Mouse (Mus musculus) thymus, adult 2 months (tissue): Measurements from ENCODE around the gene A930017K11Rik.

Experiments
- CTCF ChIP-seq: fragments of 200-500 bp; IDR thresholded peaks from 2 replicates; pipeline ENCODE4 v1.5.1; 2012; ENCODE audit warnings: mild to moderate bottlenecking, control low read depth, low read length, moderate library complexity, borderline replicate concordance; ENCODE audit not compliant: control insufficient read depth, poor library complexity, insufficient read depth; ENCODE audit errors: extremely low read depth
- POLR2A ChIP-seq: fragments of 200-500 bp; IDR thresholded peaks from 2 replicates; pipeline ENCODE4 v1.6.1; 2012; ENCODE audit warnings: mild to moderate bottlenecking, low read length, control low read depth, moderate library complexity; ENCODE audit not compliant: control insufficient read depth, poor library complexity, insufficient read depth; ENCODE audit errors: extremely low read depth

DNA sequence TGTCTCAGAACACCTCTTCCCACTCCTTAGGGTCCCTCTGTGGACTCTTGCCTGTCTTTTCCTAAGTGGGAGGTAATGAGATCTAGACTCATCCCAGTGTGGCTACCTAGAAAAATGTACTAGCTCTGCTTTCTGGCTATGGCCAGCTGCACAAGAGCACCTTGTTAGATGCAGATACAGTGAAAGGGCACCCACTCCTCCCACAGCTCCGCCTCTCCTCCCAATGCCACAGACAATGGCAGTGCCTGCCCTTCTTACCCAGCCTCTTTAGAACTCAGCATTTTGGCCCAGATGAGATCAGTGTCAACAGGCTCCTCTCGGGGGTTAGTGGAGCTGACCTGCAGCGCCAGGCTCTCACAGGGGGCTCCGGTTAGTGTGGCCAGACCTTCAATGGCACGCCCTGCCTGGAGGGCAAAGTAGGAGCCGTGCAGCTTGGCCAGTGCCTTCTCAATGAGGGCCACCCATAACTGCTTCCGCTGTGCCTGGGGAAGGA, 10.1 kb upstream of the A930017K11Rik start:
- TF ChIP-seq CTCF, result no peak
- TF ChIP-seq POLR2A, result no peak
